8 mouse cellular contexts compared by ENCODE assay signal in genomic region chr13:118379155-118379554, GRCm38 (mm10). TPM values are rescaled to one million over a fixed set of nuclear protein-coding genes. Genes with fewer than 3 reads are reported as not detected.
DNase-seq lines count a peak whose midpoint lies in the region; ATAC-seq and TF ChIP-seq lines count a peak whose summit lies in the region.

No protein-coding gene starts in this region.

- H3K27ac ChIP-seq in hindbrain, embryonic 10.5 days, result no peak overlapping the region
- H3K27ac ChIP-seq in hindbrain, embryonic 12.5 days, result no peak overlapping the region
- H3K27ac ChIP-seq in ES-E14 (ENCODE audit: insufficient read depth, low read depth, low read length, poor library complexity, severe bottlenecking), result no peak overlapping the region
- no peak overlapping the region for H3K27ac ChIP-seq in lung, postnatal 0 days (ENCODE audit: low read length)

- no peak for ATAC-seq in hindbrain, embryonic 12.5 days (ENCODE audit: low FRiP score)
- ATAC-seq in cerebellum, adult (ENCODE audit: insufficient number of reproducible peaks, low FRiP score, low TSS enrichment), result peak; percentile 51; the same call in 1 of the 2 replicates
- no peak for ATAC-seq in lung, postnatal 0 days

- H3K4me2 ChIP-seq in hindbrain, embryonic 12.5 days (replicated peaks), result no peak overlapping the region
- no peak overlapping the region for H3K4me2 ChIP-seq in lung, postnatal 0 days (replicated peaks; ENCODE audit: low read depth, low read length)

- H3K9ac ChIP-seq in hindbrain, embryonic 12.5 days, result no peak overlapping the region
- no peak overlapping the region for H3K9ac ChIP-seq in ES-E14 (ENCODE audit: insufficient read depth, low read depth, low read length, poor library complexity, severe bottlenecking)
- no peak overlapping the region for H3K9ac ChIP-seq in lung, postnatal 0 days (replicated peaks; ENCODE audit: low read depth)

- no peaks in the 10 kb centered on the region for H3K27me3 ChIP-seq in hindbrain, embryonic 10.5 days (ENCODE audit: insufficient read depth, poor library complexity, severe bottlenecking)
- H3K27me3 ChIP-seq in hindbrain, embryonic 12.5 days, result no peaks in the 10 kb centered on the region
- no peaks in the 10 kb centered on the region for H3K27me3 ChIP-seq in lung, postnatal 0 days (replicated peaks; ENCODE audit: insufficient read depth, low read length)

- no peak for TF ChIP-seq EP300 in lung, postnatal 0 days (IDR thresholded peaks at IDR 0.05)

- TF ChIP-seq CTCF in lung, postnatal 0 days (IDR thresholded peaks at IDR 0.05), result peak; percentile 84

- in situ Hi-C loops in ES-E14 (cut with MboI; ENCODE audit: low sequenced_read_pairs in 2 of 2, unreplicated experiment in 2 of 2), result no loop called here

- peak; percentile 44 for DNase-seq in hindbrain, embryonic 10.5 days (ENCODE audit: low spot score)
- DNase-seq in ES-E14 (ENCODE audit: low read depth, low spot score), result peak; percentile 61
- peak; percentile 52 for DNase-seq in forelimb bud, embryonic 11.5 days (ENCODE audit: low read depth, low spot score)
- peak; percentile 77 to 79 for DNase-seq in kidney, postnatal 4 days
- DNase-seq in lung, postnatal 0 days (ENCODE audit: low spot score), result peak; percentile 21
- DNase-seq in skeletal muscle tissue, adult 2 months (ENCODE audit: low read depth, low spot score), result peak; percentile 4

- H3K9me3 ChIP-seq in hindbrain, embryonic 10.5 days, result no peaks in the 10 kb centered on the region
- no peaks in the 10 kb centered on the region for H3K9me3 ChIP-seq in hindbrain, embryonic 12.5 days (replicated peaks)
- H3K9me3 ChIP-seq in ES-E14 (ENCODE audit: control insufficient read depth, insufficient read depth, low read depth, low read length), result no peaks in the 10 kb centered on the region
- H3K9me3 ChIP-seq in lung, postnatal 0 days (ENCODE audit: low read length), result no peaks in the 10 kb centered on the region

- 72% methylated on average over 1 of the region's 1 CpGs for WGBS in hindbrain, embryonic 10.5 days
- 81% methylated on average over 1 of the region's 1 CpGs for WGBS in hindbrain, embryonic 12.5 days
- 45% methylated on average over 1 of the region's 1 CpGs for WGBS in lung, postnatal 0 days

- H3K4me1 ChIP-seq in hindbrain, embryonic 10.5 days (replicated peaks), result no peaks in the 10 kb centered on the region
- H3K4me1 ChIP-seq in hindbrain, embryonic 12.5 days, result no peaks in the 10 kb centered on the region
- H3K4me1 ChIP-seq in ES-E14 (ENCODE audit: control insufficient read depth in 2 of 2, insufficient read depth in 2 of 2, low read length in 2 of 2, poor library complexity in 1 of 2), result no peaks in the 10 kb centered on the region
- no peaks in the 10 kb centered on the region for H3K4me1 ChIP-seq in lung, postnatal 0 days (ENCODE audit: insufficient read depth, low read depth, low read length)

- H3K4me3 ChIP-seq in hindbrain, embryonic 10.5 days, result no peak overlapping the region
- H3K4me3 ChIP-seq in hindbrain, embryonic 12.5 days, result no peak overlapping the region
- H3K4me3 ChIP-seq in ES-E14 (ENCODE audit: insufficient read depth in 1 of 2, low read depth in 1 of 2, low read length in 2 of 2, poor library complexity in 1 of 2, severe bottlenecking in 1 of 2), result no peak overlapping the region
- H3K4me3 ChIP-seq in lung, postnatal 0 days (ENCODE audit: low read depth, low read length), result no peak overlapping the region

- H3K36me3 ChIP-seq in hindbrain, embryonic 10.5 days, result peaks cover 67% of the 10 kb centered on the region
- H3K36me3 ChIP-seq in hindbrain, embryonic 12.5 days, result peaks cover 47% of the 10 kb centered on the region
- peaks cover 25% of the 10 kb centered on the region for H3K36me3 ChIP-seq in ES-E14 (ENCODE audit: control insufficient read depth, insufficient read depth, low read length, poor library complexity, severe bottlenecking)
- H3K36me3 ChIP-seq in lung, postnatal 0 days (ENCODE audit: insufficient read depth, low read length), result peaks cover 20% of the 10 kb centered on the region; the same call in 1 of the 2 replicates

TF ChIP-seq in ES-E14, 5 proteins besides CTCF, POLR2A, EP300 and RAD21:
- TF ChIP-seq CHD2 (IDR thresholded peaks at IDR 0.05; ENCODE audit: low read depth, low read length) (no peak), ZC3H11A (IDR thresholded peaks at IDR 0.05; ENCODE audit: borderline replicate concordance, low read depth, low read length) (peak; percentile 15; the same call in 1 of the 2 replicates), MAFK (IDR thresholded peaks at IDR 0.05; ENCODE audit: insufficient read depth, low read depth, low read length) (no peak), ZNF384 (IDR thresholded peaks at IDR 0.05; ENCODE audit: low read depth, low read length) (no peak), HCFC1 (IDR thresholded peaks at IDR 0.05; ENCODE audit: borderline replicate concordance, insufficient read depth, low read length) (no peak)

RNA-seq across cellular contexts. Expression of gene B430218F22Rik, which starts 7.3 kb away (rescaled TPM):
- 0.49 and 1.1 TPM in 2 replicates for polyA plus RNA-seq in hindbrain, embryonic 10.5 days (2016; fragmentation: Nextera tagmentation; extraction: Ambion mirVana)
- 1.6 and 1.9 TPM in 2 replicates for polyA plus RNA-seq in hindbrain, embryonic 12.5 days (2016; fragmentation: Nextera tagmentation; extraction: Ambion mirVana)
- 3.0 and 7.3 TPM in 2 replicates for total RNA-seq in ES-E14 (2012; rRNA removed)
- 0.41 and 1.1 TPM in 2 replicates for polyA plus RNA-seq in lung, postnatal 0 days (2015; fragmentation: Nextera tagmentation; extraction: Ambion mirVana)

RNA-seq across cellular contexts. Expression of gene Mrps30, which starts 7.9 kb away (rescaled TPM):
- polyA plus RNA-seq in hindbrain, embryonic 10.5 days (2016; fragmentation: Nextera tagmentation; extraction: Ambion mirVana), result 38.8 and 39.6 TPM in 2 replicates
- 29.9 and 31.3 TPM in 2 replicates for polyA plus RNA-seq in hindbrain, embryonic 12.5 days (2016; fragmentation: Nextera tagmentation; extraction: Ambion mirVana)
- total RNA-seq in ES-E14 (2012; rRNA removed), result 29.6 and 30.8 TPM in 2 replicates
- polyA plus RNA-seq in lung, postnatal 0 days (2015; fragmentation: Nextera tagmentation; extraction: Ambion mirVana), result 20.8 and 21.9 TPM in 2 replicates

Comparison
In these comparisons a context has a peak if more than half of its experiments do, and no peak if none do; other contexts are left out.
1. DNase-seq: peak in every context shown above with its lines; median percentile 78 in kidney, postnatal 4 days; 61 in ES-E14; 52 in forelimb bud, embryonic 11.5 days; 44 in hindbrain, embryonic 10.5 days; 21 in lung, postnatal 0 days; 4 in skeletal muscle tissue, adult 2 months.